Mouse (Mus musculus) kidney, embryonic 15.5 days (tissue): ENCODE data around the gene Slc6a17. TPM values are rescaled to one million over a fixed set of nuclear protein-coding genes. Genes with fewer than 3 reads are reported as not detected.

Source experiments
- ATAC-seq: fragments of 200-750 bp; cut with Nextera tagmentation; replicated peaks from 2 replicates; pipeline ENCODE4 v1.8.0; 2017; ENCODE audit warnings: moderate TSS enrichment; ENCODE audit not compliant: low FRiP score
- H3K27ac ChIP-seq: fragments of 300-500 bp; sonication (generic); 2 replicates; pipeline ENCODE4 v1.5.1; 2015; ENCODE audit warnings: mild to moderate bottlenecking, inconsistent platforms
- H3K27me3 ChIP-seq: fragments of 300-500 bp; sonication (generic); 2 replicates; pipeline ENCODE4 v1.6.1; 2015; ENCODE audit warnings: inconsistent platforms
- H3K36me3 ChIP-seq: fragments of 300-500 bp; sonication (generic); 2 replicates; pipeline ENCODE4 v1.6.1; 2015; ENCODE audit warnings: inconsistent platforms
- H3K4me1 ChIP-seq: fragments of 300-500 bp; sonication (generic); 2 replicates; pipeline ENCODE4 v1.6.1; 2015; ENCODE audit warnings: inconsistent platforms
- H3K4me2 ChIP-seq: fragments of 300-500 bp; sonication (generic); 2 replicates; pipeline ENCODE4 v1.6.1; 2015; ENCODE audit warnings: moderate library complexity, mild to moderate bottlenecking, inconsistent platforms
- H3K4me3 ChIP-seq: fragments of 300-500 bp; sonication (generic); replicated peaks from 2 replicates; pipeline ENCODE4 v1.5.1; 2015; ENCODE audit warnings: mild to moderate bottlenecking, inconsistent platforms
- H3K9ac ChIP-seq: fragments of 300-500 bp; sonication (generic); 2 replicates; pipeline ENCODE4 v1.6.1; 2015; ENCODE audit warnings: mild to moderate bottlenecking, inconsistent platforms
- H3K9me3 ChIP-seq: fragments of 300-500 bp; sonication (generic); replicated peaks from 2 replicates; pipeline ENCODE4 v1.6.1; 2016; ENCODE audit warnings: inconsistent platforms
- WGBS: fragments of 180-500 bp; shearing (Covaris S2); methylation state at CpG from one replicate; pipeline ENCODE4 v1.1.7; 2015; ENCODE audit warnings: mixed read lengths; 5-methylcytosine and 5-hydroxymethylcytosine counted together
- polyA plus RNA-seq: library from polyadenylated mRNA; unstranded; fragments of >200 nt; fragmentation: Nextera tagmentation; extraction: Ambion mirVana; gene quantifications from 2 replicates; pipeline ENCODE4 v1.2.1, GENCODE M21; 2015

Gene Slc6a17
- polyA plus RNA-seq, 1 experiment from 2014 or later, result 3.3 TPM

GRCm38 (mm10) chr3:107496086-107496850 lies 21.6 kb downstream of the Slc6a17 start:
- Histone ChIP-seq H3K36me3 (peaks cover 16% of the 10 kb centered on the region), H3K4me2 (no peak overlapping the region), H3K9ac (no peak overlapping the region), H3K4me3 (no peak overlapping the region), H3K9me3 (peaks cover 6% of the 10 kb centered on the region), H3K4me1 (peaks cover 9% of the 10 kb centered on the region), H3K27ac (no peak overlapping the region), H3K27me3 (peaks cover 9% of the 10 kb centered on the region; the same call in 1 of the 2 replicates)
- peak; percentile 57; the same call in 1 of the 2 replicates for ATAC-seq
- 60% methylated on average over 13 of the region's 13 CpGs for WGBS

GRCm38 (mm10) chr3:107495524-107495923 lies 22.3 kb downstream of the Slc6a17 start:
- ATAC-seq, result no peak
- Histone ChIP-seq H3K4me2 (no peak overlapping the region), H3K9me3 (peaks cover 6% of the 10 kb centered on the region; the same call in 1 of the 2 replicates), H3K36me3 (peaks cover 13% of the 10 kb centered on the region), H3K27me3 (peaks cover 8% of the 10 kb centered on the region; the same call in 1 of the 2 replicates), H3K4me1 (peaks cover 12% of the 10 kb centered on the region), H3K9ac (no peak overlapping the region), H3K27ac (no peak overlapping the region), H3K4me3 (no peak overlapping the region)
- 91% methylated on average over 6 of the region's 6 CpGs for WGBS

GRCm38 (mm10) chr3:107491459-107491858 lies 26.4 kb downstream of the Slc6a17 start:
- no peak overlapping the region for H3K9ac ChIP-seq
- H3K27ac ChIP-seq, result 0 out of 2 replicates have a peak overlapping the region, but pooled peaks have one; percentile 5
- no peaks in the 10 kb centered on the region for H3K36me3 ChIP-seq
- peak; percentile 62; the same call in 1 of the 2 replicates for ATAC-seq
- no peak overlapping the region for H3K4me3 ChIP-seq
- H3K9me3 ChIP-seq, result no peaks in the 10 kb centered on the region
- 51% methylated on average over 6 of the region's 6 CpGs for WGBS
- no peak overlapping the region for H3K4me2 ChIP-seq
- H3K4me1 ChIP-seq, result peaks cover 12% of the 10 kb centered on the region
- H3K27me3 ChIP-seq, result peaks cover 8% of the 10 kb centered on the region; the same call in 1 of the 2 replicates

GRCm38 (mm10) chr3:107488637-107489036 lies 29.2 kb downstream of the Slc6a17 start:
- H3K36me3 ChIP-seq, result no peaks in the 10 kb centered on the region
- ATAC-seq, result 0 out of 2 replicates have a peak, but pooled peaks have one; percentile 20

GRCm38 (mm10) chr3:107483290-107483689 lies 34.5 kb downstream of the Slc6a17 start:
- no peaks in the 10 kb centered on the region for H3K36me3 ChIP-seq
- H3K4me1 ChIP-seq, result 0 out of 2 replicates have a peak, but pooled peaks cover 3% of the 10 kb centered on the region
- peaks cover 24% of the 10 kb centered on the region for H3K27me3 ChIP-seq
- 45% methylated on average over 11 of the region's 11 CpGs for WGBS
- H3K4me3 ChIP-seq, result no peak overlapping the region
- H3K4me2 ChIP-seq, result no peak overlapping the region
- ATAC-seq, result peak; percentile 58; the same call in 1 of the 2 replicates
- H3K27ac ChIP-seq, result no peak overlapping the region
- H3K9me3 ChIP-seq, result no peaks in the 10 kb centered on the region
- H3K9ac ChIP-seq, result no peak overlapping the region

More at GRCm38 (mm10) chr3:107488637-107489036, 29.2 kb downstream of the Slc6a17 start:
- Histone ChIP-seq H3K4me1 (peaks cover 11% of the 10 kb centered on the region), H3K9ac (no peak overlapping the region), H3K4me2 (no peak overlapping the region), H3K27me3 (peaks cover 8% of the 10 kb centered on the region; the same call in 1 of the 2 replicates), H3K9me3 (no peaks in the 10 kb centered on the region), H3K27ac (no peak overlapping the region), H3K4me3 (no peak overlapping the region)
- 45% methylated on average over 4 of the region's 4 CpGs for WGBS

GRCm38 (mm10) chr3:107480660-107481059 lies 37.2 kb downstream of the Slc6a17 start:
- WGBS, result 38% methylated on average over 3 of the region's 3 CpGs
- H3K27ac ChIP-seq, result no peak overlapping the region
- H3K4me2 ChIP-seq, result no peak overlapping the region
- H3K36me3 ChIP-seq, result no peaks in the 10 kb centered on the region
- no peak for ATAC-seq
- no peak overlapping the region for H3K9ac ChIP-seq
- H3K4me1 ChIP-seq, result 0 out of 2 replicates have a peak, but pooled peaks cover 3% of the 10 kb centered on the region
- H3K9me3 ChIP-seq, result no peaks in the 10 kb centered on the region
- H3K4me3 ChIP-seq, result no peak overlapping the region
- H3K27me3 ChIP-seq, result peaks cover 20% of the 10 kb centered on the region

- H3K9me3 ChIP-seq, result no peaks in the 10 kb centered on the region
- peak; percentile 84 for ATAC-seq
- H3K27me3 ChIP-seq, result peaks cover 19% of the 10 kb centered on the region
- no peaks in the 10 kb centered on the region for H3K36me3 ChIP-seq
- H3K4me3 ChIP-seq, result no peak overlapping the region
- peaks cover 4% of the 10 kb centered on the region for H3K4me1 ChIP-seq
- 15% methylated on average over 6 of the region's 6 CpGs for WGBS
- H3K9ac ChIP-seq, result no peak overlapping the region
- H3K27ac ChIP-seq, result no peak overlapping the region
- no peak overlapping the region for H3K4me2 ChIP-seq
These were observed 45.6 kb downstream of the Slc6a17 start for GRCm38 (mm10) chr3:107472198-107472597.

- H3K4me3 ChIP-seq, result no peak overlapping the region
- H3K4me1 ChIP-seq, result peaks cover 4% of the 10 kb centered on the region
- H3K27me3 ChIP-seq, result peaks cover 50% of the 10 kb centered on the region
- H3K27ac ChIP-seq, result no peak overlapping the region
- H3K9ac ChIP-seq, result no peak overlapping the region
- H3K4me2 ChIP-seq, result no peak overlapping the region
- no peaks in the 10 kb centered on the region for H3K36me3 ChIP-seq
- 81% methylated on average over 4 of the region's 4 CpGs for whole genome bisulfite sequencing
- no peaks in the 10 kb centered on the region for H3K9me3 ChIP-seq
- no peak for ATAC-seq
These were observed 48.8 kb downstream of the Slc6a17 start for GRCm38 (mm10) chr3:107469059-107469458.

GRCm38 (mm10) chr3:107468106-107468505 lies 49.7 kb downstream of the Slc6a17 start:
- no peak overlapping the region for H3K9ac ChIP-seq
- no peak overlapping the region for H3K27ac ChIP-seq
- H3K4me3 ChIP-seq, result no peak overlapping the region
- H3K4me2 ChIP-seq, result no peak overlapping the region
- WGBS, result 84% methylated on average over 11 of the region's 11 CpGs
- H3K9me3 ChIP-seq, result no peaks in the 10 kb centered on the region
- no peaks in the 10 kb centered on the region for H3K36me3 ChIP-seq
- ATAC-seq, result no peak
- H3K4me1 ChIP-seq, result peaks cover 4% of the 10 kb centered on the region
- peaks cover 59% of the 10 kb centered on the region for H3K27me3 ChIP-seq

- no peak for ATAC-seq
- Histone ChIP-seq H3K4me1 (no peaks in the 10 kb centered on the region), H3K27ac (no peak overlapping the region), H3K4me2 (no peak overlapping the region), H3K36me3 (no peaks in the 10 kb centered on the region), H3K9ac (no peak overlapping the region), H3K4me3 (no peak overlapping the region), H3K27me3 (peaks cover 70% of the 10 kb centered on the region), H3K9me3 (no peaks in the 10 kb centered on the region)
- WGBS, result 5% methylated on average over 6 of the region's 6 CpGs
These were observed 51.2 kb downstream of the Slc6a17 start for GRCm38 (mm10) chr3:107466577-107466976.

- Histone ChIP-seq H3K4me3 (no peak overlapping the region), H3K4me1 (peaks cover 25% of the 10 kb centered on the region), H3K9ac (no peak overlapping the region), H3K9me3 (no peaks in the 10 kb centered on the region), H3K36me3 (no peaks in the 10 kb centered on the region), H3K27me3 (peaks cover 99% of the 10 kb centered on the region), H3K27ac (no peak overlapping the region), H3K4me2 (no peak overlapping the region)
- WGBS, result 8% methylated on average over 5 of the region's 5 CpGs
- no peak for ATAC-seq
These were observed 55.7 kb downstream of the Slc6a17 start for GRCm38 (mm10) chr3:107462160-107462559.

- H3K4me1 ChIP-seq, result peaks cover 25% of the 10 kb centered on the region
- no peak overlapping the region for H3K27ac ChIP-seq
- no peaks in the 10 kb centered on the region for H3K36me3 ChIP-seq
- WGBS, result under 1% methylated on average over 52 of the region's 69 CpGs
- H3K4me2 ChIP-seq, result peak overlapping the region; percentile 86
- no peaks in the 10 kb centered on the region for H3K9me3 ChIP-seq
- H3K27me3 ChIP-seq, result peaks cover 99% of the 10 kb centered on the region
- H3K9ac ChIP-seq, result 0 out of 2 replicates have a peak overlapping the region, but pooled peaks have one; percentile 29
- peak overlapping the region; percentile 53 for H3K4me3 ChIP-seq
- ATAC-seq, result peak; percentile 68
These were observed 57.9 kb downstream of the Slc6a17 start for GRCm38 (mm10) chr3:107459773-107460431.
